Mouse (Mus musculus): ENCODE measurements at regions not wholly inside any gene's neighbourhood (a gene's known extent, or its start where the extent isn't known, plus 50 kb on each side); places are given as distances from the start of the nearest gene placed in this dataset.
A peak's percentile ranks its signal among the peaks of the same experiment; 100 is the strongest.

DNA sequence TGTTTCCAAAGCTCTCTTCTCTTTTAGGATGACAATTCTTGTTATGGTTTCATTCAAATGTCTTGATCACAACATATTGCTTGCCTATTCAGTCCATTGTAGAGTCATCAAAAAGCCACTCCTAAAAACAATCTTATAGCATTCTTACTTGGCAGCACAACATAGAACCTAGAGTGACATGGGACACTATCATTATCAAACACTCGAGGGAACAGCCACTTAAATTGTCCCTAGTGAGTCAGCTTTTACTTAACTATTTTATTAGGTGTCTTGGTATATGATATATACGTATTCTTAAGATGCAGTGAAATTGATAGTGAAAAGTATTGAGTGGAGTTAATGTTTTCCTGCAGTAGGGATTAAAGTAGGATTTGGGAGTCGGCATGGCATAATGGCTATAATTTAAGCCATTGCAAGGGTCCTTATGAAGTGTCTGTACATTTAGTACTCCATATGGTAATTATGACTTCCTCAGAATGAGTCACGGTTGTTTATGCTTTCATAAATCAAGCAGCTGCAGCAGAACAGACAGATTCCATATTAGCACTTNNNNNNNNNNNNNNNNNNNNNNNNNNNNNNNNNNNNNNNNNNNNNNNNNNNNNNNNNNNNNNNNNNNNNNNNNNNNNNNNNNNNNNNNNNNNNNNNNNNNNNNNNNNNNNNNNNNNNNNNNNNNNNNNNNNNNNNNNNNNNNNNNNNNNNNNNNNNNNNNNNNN lies 153.6 kb downstream of the Trim52 start:
- H3K4me1 ChIP-seq: no peaks in the 10 kb centered on the region
- no peak overlapping the region for H3K4me2 ChIP-seq (replicated peaks)
- no peak overlapping the region for H3K4me3 ChIP-seq (replicated peaks)
- H3K27me3 ChIP-seq: no peaks in the 10 kb centered on the region
- H3K9me3 ChIP-seq (replicated peaks): no peaks in the 10 kb centered on the region
- H3K27ac ChIP-seq (replicated peaks): no peak overlapping the region
- ATAC-seq (ENCODE audit: insufficient number of reproducible peaks, low FRiP score, low TSS enrichment, low read depth): no peak
- no peaks in the 10 kb centered on the region for H3K36me3 ChIP-seq
- WGBS: 30% methylated on average over 4 of the region's 4 CpGs
- no peak overlapping the region for H3K9ac ChIP-seq

DNA sequence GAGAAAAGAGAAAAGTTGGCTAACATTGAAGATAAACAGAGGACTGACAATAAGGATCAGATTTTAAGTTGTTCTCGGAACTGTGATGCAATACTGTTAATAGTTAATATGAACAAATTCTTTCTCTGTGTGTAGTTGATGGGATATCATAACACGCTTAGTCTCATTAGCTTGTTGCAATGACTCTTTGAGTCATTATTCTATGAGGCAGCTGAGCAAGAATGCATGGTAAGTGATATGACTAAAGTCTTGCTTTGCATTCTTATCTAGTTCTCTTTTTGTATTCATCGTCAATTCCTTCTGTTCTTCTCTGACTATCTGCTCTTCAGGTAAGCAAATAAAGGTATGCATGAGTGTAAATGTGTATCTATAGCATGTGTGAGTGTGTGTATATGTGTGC lies 159.3 kb downstream of the Trim52 start:
- no peak overlapping the region for H3K4me2 ChIP-seq (replicated peaks)
- H3K27me3 ChIP-seq: no peaks in the 10 kb centered on the region
- H3K9ac ChIP-seq: no peak overlapping the region
- H3K27ac ChIP-seq (replicated peaks): no peak overlapping the region
- WGBS: 92% methylated on average over 3 of the region's 3 CpGs
- ATAC-seq (ENCODE audit: insufficient number of reproducible peaks, low FRiP score, low TSS enrichment, low read depth): no peak
- no peaks in the 10 kb centered on the region for H3K9me3 ChIP-seq (replicated peaks)
- H3K36me3 ChIP-seq: no peaks in the 10 kb centered on the region
- peaks cover 9% of the 10 kb centered on the region; the same call in 1 of the 2 replicates for H3K4me1 ChIP-seq
- H3K4me3 ChIP-seq (replicated peaks): no peak overlapping the region

GRCm38 (mm10) chr14:106267679-106268561 lies 161.9 kb downstream of the Trim52 start:
- Histone ChIP-seq H3K27me3 (no peaks in the 10 kb centered on the region), H3K4me2 (replicated peaks) (no peak overlapping the region), H3K4me3 (replicated peaks) (no peak overlapping the region), H3K9ac (no peak overlapping the region), H3K4me1 (peaks cover 9% of the 10 kb centered on the region; the same call in 1 of the 2 replicates), H3K9me3 (replicated peaks) (no peaks in the 10 kb centered on the region), H3K36me3 (no peaks in the 10 kb centered on the region), H3K27ac (replicated peaks) (no peak overlapping the region)
- peak; percentile 65; the same call in 1 of the 2 replicates for ATAC-seq (ENCODE audit: insufficient number of reproducible peaks, low FRiP score, low TSS enrichment, low read depth)
- 69% methylated on average over 12 of the region's 12 CpGs for WGBS

GRCm38 (mm10) chr14:106269680-106270079 lies 163.7 kb downstream of the Trim52 start:
- 0 out of 2 replicates have a peak overlapping the region, but pooled peaks have one; percentile 56 for H3K27ac ChIP-seq (replicated peaks)
- H3K36me3 ChIP-seq: no peaks in the 10 kb centered on the region
- H3K27me3 ChIP-seq: no peaks in the 10 kb centered on the region
- H3K9ac ChIP-seq: no peak overlapping the region
- H3K4me3 ChIP-seq (replicated peaks): no peak overlapping the region
- WGBS: 11% methylated on average over 6 of the region's 6 CpGs
- peak; percentile 65; the same call in 1 of the 2 replicates for ATAC-seq (ENCODE audit: insufficient number of reproducible peaks, low FRiP score, low TSS enrichment, low read depth)
- H3K4me2 ChIP-seq (replicated peaks): 0 out of 2 replicates have a peak overlapping the region, but pooled peaks have one; percentile 10
- H3K9me3 ChIP-seq (replicated peaks): no peaks in the 10 kb centered on the region
- H3K4me1 ChIP-seq: peaks cover 9% of the 10 kb centered on the region; the same call in 1 of the 2 replicates

- Histone ChIP-seq H3K4me3 (replicated peaks) (no peak overlapping the region), H3K36me3 (no peaks in the 10 kb centered on the region), H3K9me3 (replicated peaks) (no peaks in the 10 kb centered on the region), H3K27ac (replicated peaks) (no peak overlapping the region), H3K27me3 (no peaks in the 10 kb centered on the region), H3K9ac (no peak overlapping the region), H3K4me2 (replicated peaks) (no peak overlapping the region), H3K4me1 (no peaks in the 10 kb centered on the region)
- ATAC-seq (ENCODE audit: insufficient number of reproducible peaks, low FRiP score, low TSS enrichment, low read depth): no peak
- 52% methylated on average over 8 of the region's 8 CpGs for WGBS
Measured at GRCm38 (mm10) chr14:106313558-106313957, 207.6 kb downstream of the Trim52 start.

DNA sequence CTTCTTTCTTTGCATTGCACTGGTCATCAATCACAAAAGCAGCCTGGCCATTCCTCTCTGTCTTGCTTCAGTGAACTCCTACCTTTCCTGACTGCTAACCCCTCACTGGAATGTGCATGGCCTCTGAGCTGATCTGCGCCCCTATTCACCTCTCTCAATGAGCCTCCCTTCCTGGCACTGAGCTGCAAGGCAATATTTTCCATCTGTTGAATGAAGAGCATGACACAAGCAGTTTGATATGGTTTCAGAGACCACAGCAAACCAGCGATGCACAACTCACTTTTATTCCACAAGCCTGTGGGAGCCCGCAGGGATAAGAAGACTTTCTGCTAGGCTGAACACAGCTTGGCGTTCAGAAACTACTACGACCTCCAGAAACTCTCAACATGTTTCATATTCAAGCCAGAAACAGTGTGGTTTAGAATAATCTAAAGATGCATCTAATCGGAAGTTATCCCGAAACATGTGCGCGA lies 208.1 kb downstream of the Trim52 start:
- Histone ChIP-seq H3K4me3 (replicated peaks) (no peak overlapping the region), H3K27ac (replicated peaks) (0 out of 2 replicates have a peak overlapping the region, but pooled peaks have one; percentile 9), H3K4me2 (replicated peaks) (no peak overlapping the region), H3K36me3 (no peaks in the 10 kb centered on the region), H3K27me3 (no peaks in the 10 kb centered on the region), H3K4me1 (no peaks in the 10 kb centered on the region), H3K9ac (no peak overlapping the region), H3K9me3 (replicated peaks) (no peaks in the 10 kb centered on the region)
- WGBS: 23% methylated on average over 9 of the region's 9 CpGs
- no peak for ATAC-seq (ENCODE audit: insufficient number of reproducible peaks, low FRiP score, low TSS enrichment, low read depth)

DNA sequence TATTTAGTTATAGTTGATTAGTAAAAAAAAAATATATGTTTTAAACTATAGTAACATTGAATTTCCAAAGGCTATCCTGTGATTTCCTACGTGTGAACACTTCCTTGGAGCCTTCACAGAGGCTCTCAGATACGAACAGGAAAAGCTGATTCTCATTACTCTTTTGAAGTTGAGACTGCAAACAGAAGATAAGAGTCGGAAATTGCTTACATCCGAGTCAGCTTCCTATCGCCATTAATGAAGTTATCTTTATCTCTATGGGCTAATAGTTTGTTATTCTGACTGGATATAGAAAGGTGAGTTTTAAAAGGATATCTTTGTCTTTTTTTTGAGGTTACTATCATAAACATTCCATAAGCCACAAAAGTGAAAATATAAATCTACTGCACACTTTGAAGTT lies 212.8 kb downstream of the Trim52 start:
- no peak overlapping the region for H3K4me3 ChIP-seq (replicated peaks)
- H3K4me2 ChIP-seq (replicated peaks): no peak overlapping the region
- no peaks in the 10 kb centered on the region for H3K4me1 ChIP-seq
- H3K27ac ChIP-seq (replicated peaks): no peak overlapping the region
- 26% methylated on average over 5 of the region's 5 CpGs for WGBS
- no peak for ATAC-seq (ENCODE audit: insufficient number of reproducible peaks, low FRiP score, low TSS enrichment, low read depth)
- no peak overlapping the region for H3K9ac ChIP-seq
- no peaks in the 10 kb centered on the region for H3K36me3 ChIP-seq
- no peaks in the 10 kb centered on the region for H3K27me3 ChIP-seq
- no peaks in the 10 kb centered on the region for H3K9me3 ChIP-seq (replicated peaks)

GRCm38 (mm10) chr14:106327653-106328283 lies 221.8 kb downstream of the Trim52 start:
- no peak for ATAC-seq (ENCODE audit: insufficient number of reproducible peaks, low FRiP score, low TSS enrichment, low read depth)
- no peaks in the 10 kb centered on the region for H3K9me3 ChIP-seq (replicated peaks)
- H3K27me3 ChIP-seq: no peaks in the 10 kb centered on the region
- WGBS: 62% methylated on average over 8 of the region's 8 CpGs
- no peaks in the 10 kb centered on the region for H3K4me1 ChIP-seq
- H3K9ac ChIP-seq: no peak overlapping the region
- no peak overlapping the region for H3K4me2 ChIP-seq (replicated peaks)
- no peaks in the 10 kb centered on the region for H3K36me3 ChIP-seq
- no peak overlapping the region for H3K27ac ChIP-seq (replicated peaks)
- H3K4me3 ChIP-seq (replicated peaks): no peak overlapping the region

- H3K27ac ChIP-seq (replicated peaks): peak overlapping the region; percentile 68
- ATAC-seq (ENCODE audit: insufficient number of reproducible peaks, low FRiP score, low TSS enrichment, low read depth): peak; percentile 76; the same call in 1 of the 2 replicates
- no peaks in the 10 kb centered on the region for H3K4me1 ChIP-seq
- no peak overlapping the region for H3K9ac ChIP-seq
- 0 out of 2 replicates have a peak overlapping the region, but pooled peaks have one; percentile 12 for H3K4me2 ChIP-seq (replicated peaks)
- H3K9me3 ChIP-seq (replicated peaks): no peaks in the 10 kb centered on the region
- 30% methylated on average over 8 of the region's 8 CpGs for WGBS
- no peak overlapping the region for H3K4me3 ChIP-seq (replicated peaks)
- H3K36me3 ChIP-seq: no peaks in the 10 kb centered on the region
- no peaks in the 10 kb centered on the region for H3K27me3 ChIP-seq
Measured at GRCm38 (mm10) chr14:106364767-106365623, 259.0 kb downstream of the Trim52 start.

GRCm38 (mm10) chr14:106365624-106366118 lies 259.7 kb downstream of the Trim52 start:
- no peaks in the 10 kb centered on the region for H3K4me1 ChIP-seq
- no peaks in the 10 kb centered on the region for H3K36me3 ChIP-seq
- H3K27me3 ChIP-seq: no peaks in the 10 kb centered on the region
- no peak overlapping the region for H3K4me3 ChIP-seq (replicated peaks)
- H3K9ac ChIP-seq: no peak overlapping the region
- H3K9me3 ChIP-seq (replicated peaks): no peaks in the 10 kb centered on the region
- ATAC-seq (ENCODE audit: insufficient number of reproducible peaks, low FRiP score, low TSS enrichment, low read depth): no peak
- WGBS: 35% methylated on average over 3 of the region's 3 CpGs
- H3K27ac ChIP-seq (replicated peaks): no peak overlapping the region; the same call in 1 of the 2 replicates
- H3K4me2 ChIP-seq (replicated peaks): no peak overlapping the region
